In the genomic region with DNA sequence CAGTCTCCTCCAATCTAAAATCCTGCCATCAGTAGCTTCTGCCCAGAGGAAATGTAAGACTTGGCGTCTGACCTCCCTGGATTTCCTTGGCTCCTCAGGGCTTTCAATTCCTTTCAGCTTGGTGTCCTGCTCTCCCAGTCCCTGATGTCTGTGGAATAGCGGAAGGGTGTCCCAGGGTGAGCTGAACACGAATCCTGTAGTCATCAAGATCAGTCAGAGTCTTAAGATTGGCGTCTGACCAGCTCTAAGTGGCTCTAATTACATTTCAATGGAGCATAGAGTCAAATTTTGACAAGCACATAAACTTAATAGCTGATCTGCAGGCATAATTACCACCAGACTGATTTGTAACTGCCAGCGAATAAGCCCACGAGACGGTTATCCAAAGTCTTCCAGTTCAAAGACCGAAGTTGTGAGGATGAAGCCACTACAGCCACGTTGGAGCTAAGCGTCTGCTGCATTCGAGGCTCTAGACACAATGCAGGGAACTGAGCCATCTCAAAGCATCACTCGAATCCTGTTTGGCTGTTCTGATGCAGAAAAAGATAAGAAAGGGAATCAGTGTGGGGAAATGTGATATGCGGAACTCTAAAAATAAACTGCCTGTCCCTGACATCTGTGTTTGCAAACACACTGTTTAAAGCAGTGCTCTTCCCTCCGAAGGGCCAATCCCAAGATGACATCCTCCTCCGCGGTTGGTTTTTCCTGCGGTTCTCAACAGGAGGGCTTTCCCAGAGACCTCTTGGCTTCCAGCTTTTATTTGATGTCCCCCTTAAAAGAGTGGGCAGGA, we compare ENCODE assay signal across 8 mouse cellular contexts.
DNase-seq lines count a peak whose midpoint lies in the region; ATAC-seq and TF ChIP-seq lines count a peak whose summit lies in the region.

No protein-coding gene starts in this region.

- peak overlapping the region; percentile 54 for H3K4me2 ChIP-seq in limb, embryonic 13.5 days (replicated peaks)
- H3K4me2 ChIP-seq in midbrain, embryonic 16.5 days (ENCODE audit: low read length), result peak overlapping the region; percentile 30; the same call in 1 of the 2 replicates

- no peaks in the 10 kb centered on the region for H3K4me1 ChIP-seq in ES-Bruce4 (ENCODE audit: control insufficient read depth, insufficient read depth, low read length)
- peaks cover 36% of the 10 kb centered on the region for H3K4me1 ChIP-seq in embryonic facial prominence, embryonic 10.5 days
- H3K4me1 ChIP-seq in limb, embryonic 13.5 days, result peaks cover 11% of the 10 kb centered on the region
- H3K4me1 ChIP-seq in midbrain, embryonic 16.5 days (ENCODE audit: control insufficient read depth, insufficient read depth, low read length), result no peaks in the 10 kb centered on the region

- WGBS in embryonic facial prominence, embryonic 10.5 days, result 55% methylated on average over 17 of the region's 17 CpGs
- WGBS in limb, embryonic 13.5 days, result 48% methylated on average over 17 of the region's 17 CpGs
- WGBS in midbrain, embryonic 16.5 days, result 66% methylated on average over 17 of the region's 17 CpGs

- no peaks in the 10 kb centered on the region for H3K27me3 ChIP-seq in ES-Bruce4 (ENCODE audit: control insufficient read depth, insufficient read depth, low read length, poor library complexity, severe bottlenecking)
- H3K27me3 ChIP-seq in embryonic facial prominence, embryonic 10.5 days (replicated peaks; ENCODE audit: low read depth, poor library complexity, severe bottlenecking), result no peaks in the 10 kb centered on the region
- H3K27me3 ChIP-seq in limb, embryonic 13.5 days, result no peaks in the 10 kb centered on the region
- H3K27me3 ChIP-seq in midbrain, embryonic 16.5 days (ENCODE audit: control insufficient read depth, insufficient read depth, low read depth, low read length), result no peaks in the 10 kb centered on the region

- peak; percentile 12 to 14; a peak in 2 of 4 replicates for ATAC-seq in hematopoietic stem cell, adult 5-6 weeks (replicated peaks in 1 of 2; ENCODE audit: insufficient read depth in 1 of 2, low FRiP score in 2 of 2, low TSS enrichment in 1 of 2, low read depth in 1 of 2, poor library complexity in 2 of 2, severe bottlenecking in 2 of 2)
- ATAC-seq in limb, embryonic 13.5 days (ENCODE audit: low FRiP score, low read depth), result no peak
- no peak for ATAC-seq in midbrain, embryonic 16.5 days

- no peaks in the 10 kb centered on the region for H3K36me3 ChIP-seq in ES-Bruce4 (ENCODE audit: control insufficient read depth, insufficient read depth, low read length, poor library complexity, severe bottlenecking)
- H3K36me3 ChIP-seq in embryonic facial prominence, embryonic 10.5 days (replicated peaks), result no peaks in the 10 kb centered on the region
- H3K36me3 ChIP-seq in limb, embryonic 13.5 days, result no peaks in the 10 kb centered on the region
- no peaks in the 10 kb centered on the region for H3K36me3 ChIP-seq in midbrain, embryonic 16.5 days (ENCODE audit: control insufficient read depth, insufficient read depth, low read length)

- no peak overlapping the region for H3K27ac ChIP-seq in ES-Bruce4 (ENCODE audit: insufficient read depth, low read length)
- peak overlapping the region; percentile 67; the same call in 1 of the 2 replicates for H3K27ac ChIP-seq in embryonic facial prominence, embryonic 10.5 days (replicated peaks)
- H3K27ac ChIP-seq in limb, embryonic 13.5 days, result no peak overlapping the region; the same call in 1 of the 2 replicates
- peak overlapping the region; percentile 39; the same call in 1 of the 2 replicates for H3K27ac ChIP-seq in midbrain, embryonic 16.5 days (ENCODE audit: low read length)

- H3K9me3 ChIP-seq in ES-Bruce4 (replicated peaks; ENCODE audit: control insufficient read depth, insufficient read depth, low read length, poor library complexity, severe bottlenecking), result no peaks in the 10 kb centered on the region
- no peaks in the 10 kb centered on the region for H3K9me3 ChIP-seq in embryonic facial prominence, embryonic 10.5 days
- no peaks in the 10 kb centered on the region for H3K9me3 ChIP-seq in limb, embryonic 13.5 days
- H3K9me3 ChIP-seq in midbrain, embryonic 16.5 days (replicated peaks; ENCODE audit: control insufficient read depth, low read length, poor library complexity, severe bottlenecking), result no peaks in the 10 kb centered on the region

- no peak overlapping the region for H3K9ac ChIP-seq in ES-Bruce4 (ENCODE audit: low read depth, poor library complexity, severe bottlenecking)
- H3K9ac ChIP-seq in limb, embryonic 13.5 days, result no peak overlapping the region
- H3K9ac ChIP-seq in midbrain, embryonic 16.5 days (ENCODE audit: low read depth, low read length), result no peak overlapping the region

- TF ChIP-seq EP300 in ES-Bruce4 (IDR thresholded peaks at IDR 0.05; ENCODE audit: insufficient read depth, low read depth, low read length), result no peak

- no peak for TF ChIP-seq POLR2A in ES-Bruce4 (IDR thresholded peaks at IDR 0.05; ENCODE audit: insufficient read depth, low read length)

- no peak for DNase-seq in embryonic facial prominence, embryonic 10.5 days (ENCODE audit: low spot score)
- DNase-seq in ovary, postnatal 14 days (ENCODE audit: low spot score), result no peak
- DNase-seq in gastrocnemius, postnatal 25 days, result no peak
- DNase-seq in left cerebral cortex, adult 8-10 months (ENCODE audit: low spot score in 2 of 2), result no peak

- no peak for TF ChIP-seq CTCF in ES-Bruce4 (IDR thresholded peaks at IDR 0.05; ENCODE audit: low read depth, low read length)

- H3K4me3 ChIP-seq in ES-Bruce4 (ENCODE audit: low read depth, low read length), result peak overlapping the region; percentile 69; the same call in 1 of the 2 replicates
- H3K4me3 ChIP-seq in embryonic facial prominence, embryonic 10.5 days, result peak overlapping the region; percentile 28; the same call in 1 of the 2 replicates
- H3K4me3 ChIP-seq in limb, embryonic 13.5 days, result peak overlapping the region; percentile 17
- H3K4me3 ChIP-seq in midbrain, embryonic 16.5 days (ENCODE audit: low read depth, low read length), result no peak overlapping the region

Comparison
In these comparisons a context has a peak if more than half of its experiments do, and no peak if none do; other contexts are left out.
1. H3K27ac ChIP-seq: peak in embryonic facial prominence, embryonic 10.5 days (single experiment) and midbrain, embryonic 16.5 days (single experiment); none in ES-Bruce4 (single experiment) and limb, embryonic 13.5 days (single experiment).
2. ATAC-seq: peak in hematopoietic stem cell, adult 5-6 weeks (2 of 2); none in limb, embryonic 13.5 days (single experiment) and midbrain, embryonic 16.5 days (single experiment).